Mouse (Mus musculus) midbrain, embryonic 11.5 days (tissue): ENCODE measurements at regions not wholly inside any gene's neighbourhood (a gene's known extent, or its start where the extent isn't known, plus 50 kb on each side); places are given as distances from the start of the nearest gene placed in this dataset.
A peak's percentile ranks its signal among the peaks of the same experiment; 100 is the strongest.

Experiments
- ATAC-seq: fragments of 200-750 bp; cut with Nextera tagmentation; 2 replicates; pipeline ENCODE4 v1.8.0; 2017; ENCODE audit warnings: moderate TSS enrichment, moderate library complexity; ENCODE audit not compliant: low FRiP score
- DNase-seq: peaks from one replicate; pipeline ENCODE4 v3.0.0; 2015; ENCODE audit warnings: low spot score; ENCODE audit errors: missing footprints
- H3K27ac ChIP-seq: fragments of 300-500 bp; sonication (generic); 2 replicates; pipeline ENCODE4 v1.5.1; 2014; ENCODE audit warnings: low read depth, low read length
- H3K27me3 ChIP-seq: fragments of 300-500 bp; sonication (generic); 2 replicates; pipeline ENCODE4 v1.6.1; 2014; ENCODE audit warnings: mild to moderate bottlenecking, low read length, moderate library complexity, mixed read lengths; ENCODE audit not compliant: control insufficient read depth, insufficient read depth
- H3K36me3 ChIP-seq: fragments of 300-500 bp; sonication (generic); 2 replicates; pipeline ENCODE4 v1.6.1; 2014; ENCODE audit warnings: mild to moderate bottlenecking, low read length, moderate library complexity, mixed read lengths; ENCODE audit not compliant: control insufficient read depth, insufficient read depth
- H3K4me1 ChIP-seq: fragments of 300-500 bp; sonication (generic); 2 replicates; pipeline ENCODE4 v1.6.1; 2014; ENCODE audit warnings: low read length; ENCODE audit not compliant: control insufficient read depth, insufficient read depth
- H3K4me2 ChIP-seq: fragments of 300-500 bp; sonication (generic); 2 replicates; pipeline ENCODE4 v1.6.1; 2014; ENCODE audit warnings: mild to moderate bottlenecking, moderate library complexity
- H3K4me3 ChIP-seq: fragments of 300-500 bp; sonication (generic); 2 replicates; pipeline ENCODE4 v1.5.1; 2014; ENCODE audit warnings: low read depth, low read length
- H3K9ac ChIP-seq: fragments of 300-500 bp; sonication (generic); 2 replicates; pipeline ENCODE4 v1.6.1; 2014; ENCODE audit warnings: low read length
- H3K9me3 ChIP-seq: fragments of 300-500 bp; sonication (generic); 2 replicates; pipeline ENCODE4 v1.6.1; 2016; ENCODE audit warnings: low read length; ENCODE audit not compliant: control insufficient read depth
- WGBS: fragments of 180-500 bp; shearing (Covaris S2); extraction: QIAGEN DNeasy Blood & Tissue Kit; methylation state at CpG from one replicate; pipeline ENCODE4 v1.1.7; 2014; 5-methylcytosine and 5-hydroxymethylcytosine counted together

DNA sequence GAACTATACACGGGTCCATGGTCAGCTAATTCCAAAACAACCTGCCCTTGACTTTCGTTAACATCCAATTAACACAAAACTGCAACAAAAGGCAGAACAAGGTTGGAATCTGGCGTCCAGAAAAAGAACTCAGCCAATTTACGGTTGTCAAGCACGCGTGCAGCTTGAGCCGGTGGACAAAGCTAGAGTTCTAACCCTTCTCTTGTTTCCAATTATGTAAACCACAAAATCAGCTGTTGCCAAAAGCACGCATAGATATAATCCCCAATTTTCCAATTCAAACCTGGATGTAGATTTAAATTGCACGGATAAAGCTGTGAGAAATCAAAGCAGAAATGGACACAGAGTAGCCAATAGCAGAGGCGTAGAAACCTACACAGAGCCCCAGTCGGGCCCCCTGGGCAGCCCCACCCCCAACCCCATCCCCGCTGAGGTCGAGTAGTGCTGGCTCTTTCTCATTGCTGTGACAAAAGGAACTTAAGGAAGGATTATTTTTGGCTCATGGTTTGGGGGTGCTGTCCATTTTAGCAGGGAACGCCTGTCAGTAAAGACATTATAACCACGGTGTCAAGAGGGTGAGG, 149.0 kb upstream of the Jarid2 start:
- Histone ChIP-seq H3K27me3 (peaks cover 3% of the 10 kb centered on the region; the same call in 1 of the 2 replicates), H3K36me3 (no peaks in the 10 kb centered on the region), H3K9ac (no peak overlapping the region), H3K4me3 (no peak overlapping the region), H3K9me3 (peaks cover 6% of the 10 kb centered on the region; the same call in 1 of the 2 replicates), H3K4me2 (no peak overlapping the region), H3K27ac (no peak overlapping the region), H3K4me1 (peaks cover 16% of the 10 kb centered on the region)
- ATAC-seq: no peak
- 54% methylated on average over 15 of the region's 15 CpGs for WGBS
- DNase-seq: peak; percentile 82

DNA sequence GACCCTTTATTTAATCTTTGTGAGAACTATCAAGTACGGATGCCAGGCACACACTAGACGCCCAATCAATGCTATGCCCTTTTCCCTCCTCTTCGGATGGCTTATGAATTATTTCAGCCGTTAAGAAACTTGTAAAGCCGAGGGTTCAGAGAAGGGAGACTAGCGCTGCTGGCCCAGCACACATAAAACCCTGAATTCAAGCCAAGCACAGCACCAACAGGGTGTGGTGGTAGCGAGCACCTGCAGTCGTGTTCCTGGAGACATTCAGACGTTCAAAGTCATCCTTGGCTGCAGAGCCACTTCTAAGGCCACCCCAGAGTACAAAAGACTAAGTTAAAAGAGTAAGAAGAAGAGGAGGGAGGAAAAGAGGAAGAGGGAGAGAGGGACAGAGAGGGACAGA, 148.5 kb upstream of the Jarid2 start:
- no peak overlapping the region for H3K9ac ChIP-seq

DNA sequence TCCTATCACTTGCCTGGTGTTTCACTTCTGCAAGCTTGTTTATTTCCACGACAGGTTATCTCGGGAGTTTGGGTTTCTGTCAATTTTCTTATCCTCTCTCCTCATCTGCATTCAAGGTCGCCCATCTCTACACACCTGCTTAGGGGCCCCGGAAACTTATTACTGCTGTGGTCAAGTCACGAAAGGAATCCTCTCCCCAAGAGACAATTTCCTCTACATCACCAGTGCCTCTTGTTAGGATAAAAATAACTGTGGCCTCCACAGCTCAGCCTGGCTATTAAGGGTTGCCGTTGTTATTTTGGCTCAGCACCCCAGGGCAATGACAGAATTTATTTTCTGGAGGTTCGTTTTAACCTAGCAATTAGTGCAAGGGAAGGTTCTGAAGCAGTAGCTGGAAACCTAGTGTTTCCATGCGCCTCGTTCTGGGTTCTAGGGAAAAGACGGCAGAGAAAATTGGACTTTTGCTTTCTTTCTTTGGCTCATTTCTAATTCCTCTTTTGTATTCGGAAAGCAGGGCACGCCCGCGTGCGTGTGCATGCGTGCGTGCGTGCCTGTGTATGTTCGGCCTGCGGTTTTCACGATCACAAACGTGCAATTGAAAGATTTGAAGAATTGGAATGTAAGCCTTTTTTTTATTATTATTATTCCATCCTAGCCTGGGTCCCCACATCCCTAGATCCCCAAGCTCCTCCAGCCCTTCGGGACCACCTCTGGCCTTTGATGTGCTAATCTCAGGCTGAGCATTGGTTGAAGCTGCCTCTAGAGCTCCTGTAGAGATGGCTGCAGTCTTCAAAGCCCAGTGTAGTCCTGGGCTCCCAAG, 147.1 kb upstream of the Jarid2 start:
- Histone ChIP-seq H3K9ac (peak overlapping the region; percentile 24; the same call in 1 of the 2 replicates), H3K27ac (no peak overlapping the region; the same call in 1 of the 2 replicates), H3K36me3 (no peaks in the 10 kb centered on the region), H3K9me3 (peaks cover 6% of the 10 kb centered on the region; the same call in 1 of the 2 replicates), H3K27me3 (peaks cover 3% of the 10 kb centered on the region; the same call in 1 of the 2 replicates), H3K4me3 (peak overlapping the region; percentile 3; the same call in 1 of the 2 replicates), H3K4me1 (peaks cover 16% of the 10 kb centered on the region), H3K4me2 (peak overlapping the region; percentile 37)
- 18% methylated on average over 23 of the region's 23 CpGs for WGBS
- DNase-seq: peak; percentile 91
- ATAC-seq: no peak

More for the DNA sequence above, 148.5 kb upstream of the Jarid2 start:
- Histone ChIP-seq H3K27ac (no peak overlapping the region), H3K27me3 (peaks cover 3% of the 10 kb centered on the region; the same call in 1 of the 2 replicates), H3K4me3 (no peak overlapping the region), H3K36me3 (no peaks in the 10 kb centered on the region), H3K4me1 (peaks cover 16% of the 10 kb centered on the region), H3K4me2 (no peak overlapping the region), H3K9me3 (peaks cover 6% of the 10 kb centered on the region; the same call in 1 of the 2 replicates)
- DNase-seq (no peak), ATAC-seq (no peak)
- 48% methylated on average over 9 of the region's 9 CpGs for WGBS

DNA sequence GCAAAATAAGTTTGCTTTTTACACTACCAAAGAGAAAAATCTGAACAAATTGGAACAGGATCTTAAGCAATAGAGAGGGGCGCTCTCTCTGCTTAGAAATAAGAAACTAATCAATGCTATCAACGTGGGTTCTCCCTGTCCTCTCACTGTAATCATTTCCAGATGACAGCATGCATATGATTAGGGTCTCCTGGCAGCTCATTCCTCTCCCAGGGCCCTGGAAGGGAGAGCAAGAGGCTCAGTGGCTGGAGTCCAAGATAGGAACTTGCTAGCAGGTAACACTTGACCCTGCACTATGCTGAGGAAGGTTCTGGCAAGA, 146.5 kb upstream of the Jarid2 start:
- ATAC-seq (no peak), DNase-seq (no peak)

DNA sequence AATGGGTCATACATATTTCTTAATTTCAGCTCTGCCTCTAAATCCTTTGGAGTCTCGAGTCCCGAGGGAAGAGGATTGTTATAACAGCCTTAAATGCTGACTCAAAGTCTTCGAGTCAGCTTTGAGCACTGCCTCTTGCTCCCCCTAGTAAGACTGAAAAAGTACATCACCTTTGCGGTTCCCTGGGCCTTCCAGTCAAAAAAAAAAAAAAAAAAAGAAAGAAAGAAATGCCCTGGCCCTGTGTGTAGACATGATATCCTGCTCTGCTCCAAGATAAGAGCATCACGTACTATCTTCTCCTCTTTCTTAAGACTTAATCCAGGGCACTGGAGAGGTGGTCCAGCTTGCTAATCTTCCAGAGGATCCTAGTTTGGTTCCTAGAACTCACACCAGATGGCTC, 145.7 kb upstream of the Jarid2 start:
- H3K9ac ChIP-seq: no peak overlapping the region
- no peaks in the 10 kb centered on the region for H3K36me3 ChIP-seq
- H3K27ac ChIP-seq: no peak overlapping the region
- WGBS: 66% methylated on average over 5 of the region's 5 CpGs
- peaks cover 5% of the 10 kb centered on the region; the same call in 1 of the 2 replicates for H3K9me3 ChIP-seq
- H3K27me3 ChIP-seq: peaks cover 3% of the 10 kb centered on the region; the same call in 1 of the 2 replicates
- no peak for DNase-seq
- peaks cover 16% of the 10 kb centered on the region for H3K4me1 ChIP-seq
- H3K4me2 ChIP-seq: no peak overlapping the region
- no peak overlapping the region for H3K4me3 ChIP-seq
- ATAC-seq: no peak

More for the DNA sequence above, 146.5 kb upstream of the Jarid2 start:
- Histone ChIP-seq H3K27me3 (peaks cover 3% of the 10 kb centered on the region; the same call in 1 of the 2 replicates), H3K9me3 (peaks cover 6% of the 10 kb centered on the region; the same call in 1 of the 2 replicates), H3K4me2 (peak overlapping the region; percentile 37), H3K36me3 (no peaks in the 10 kb centered on the region), H3K27ac (no peak overlapping the region), H3K4me1 (peaks cover 16% of the 10 kb centered on the region), H3K4me3 (no peak overlapping the region; the same call in 1 of the 2 replicates), H3K9ac (no peak overlapping the region)
- WGBS: 16% methylated on average over 2 of the region's 2 CpGs

DNA sequence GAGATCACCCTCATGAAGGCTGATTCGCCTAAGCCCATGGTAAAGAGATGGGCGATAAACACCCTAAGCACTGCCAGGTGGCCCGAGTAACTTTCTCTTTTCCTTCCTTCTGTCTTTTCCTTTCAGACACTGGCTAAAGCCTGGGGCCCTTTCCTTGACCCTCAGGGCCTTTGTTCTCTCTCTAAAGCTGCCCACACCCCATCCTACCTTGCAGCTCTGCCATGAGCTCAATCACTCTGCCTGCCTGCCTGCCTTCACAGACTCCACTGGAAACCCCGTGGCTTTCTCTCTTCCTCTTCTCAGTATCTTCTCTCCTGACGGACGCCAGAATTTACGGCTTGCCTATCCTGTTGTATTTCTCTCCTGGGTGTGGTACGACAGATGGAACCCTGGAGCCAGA, 145.1 kb upstream of the Jarid2 start:
- H3K27ac ChIP-seq: no peak overlapping the region
- WGBS: 29% methylated on average over 8 of the region's 8 CpGs
- no peak for DNase-seq

DNA sequence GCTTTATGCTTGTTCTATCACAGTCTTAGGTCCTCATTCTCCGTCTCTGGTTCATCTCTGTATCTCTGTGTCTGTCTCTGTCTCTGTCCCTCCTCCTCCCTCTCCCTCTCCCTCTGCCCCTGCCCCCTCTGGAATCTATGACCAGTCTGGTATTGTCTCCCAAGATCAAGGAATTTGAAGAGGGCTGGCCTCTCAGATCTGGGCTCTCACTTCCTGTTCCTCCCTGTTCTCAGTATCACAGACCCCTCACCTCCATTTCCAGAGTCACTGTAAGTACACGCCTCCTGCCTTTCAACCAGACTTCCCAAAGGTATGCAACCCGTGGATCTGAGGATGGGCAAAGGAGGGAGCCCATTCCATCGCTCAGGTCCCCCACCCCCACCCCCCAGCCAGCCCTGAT, 144.7 kb upstream of the Jarid2 start:
- ATAC-seq (no peak), DNase-seq (no peak)
- Histone ChIP-seq H3K9ac (no peak overlapping the region), H3K27me3 (peaks cover 3% of the 10 kb centered on the region; the same call in 1 of the 2 replicates), H3K4me2 (no peak overlapping the region), H3K36me3 (no peaks in the 10 kb centered on the region), H3K27ac (no peak overlapping the region), H3K9me3 (no peaks in the 10 kb centered on the region), H3K4me1 (peaks cover 16% of the 10 kb centered on the region), H3K4me3 (no peak overlapping the region)
- 47% methylated on average over 4 of the region's 4 CpGs for WGBS

More for the DNA sequence above, 145.1 kb upstream of the Jarid2 start:
- Histone ChIP-seq H3K9me3 (no peaks in the 10 kb centered on the region; the same call in 1 of the 2 replicates), H3K4me3 (no peak overlapping the region), H3K36me3 (no peaks in the 10 kb centered on the region), H3K4me1 (peaks cover 16% of the 10 kb centered on the region), H3K4me2 (no peak overlapping the region), H3K9ac (no peak overlapping the region), H3K27me3 (peaks cover 3% of the 10 kb centered on the region; the same call in 1 of the 2 replicates)
- ATAC-seq: no peak

DNA sequence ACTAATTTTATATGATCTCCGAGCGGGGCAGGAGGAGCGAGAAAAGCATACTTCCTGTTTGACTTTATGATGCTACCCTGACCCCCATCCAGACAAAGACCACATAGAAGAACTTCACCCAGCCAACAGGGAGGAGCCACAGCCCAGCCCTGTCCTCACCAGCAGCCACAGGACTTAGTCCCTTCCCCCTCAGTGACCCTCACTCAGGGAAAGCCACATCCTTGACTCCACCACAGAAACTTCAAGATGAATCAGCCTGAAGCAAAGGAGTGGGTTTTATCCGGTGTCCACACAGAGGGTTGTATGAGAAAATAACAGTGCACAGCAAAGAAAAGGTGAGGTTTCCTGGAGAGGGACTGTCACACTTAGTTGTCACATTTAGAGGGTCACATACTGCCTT, 141.4 kb upstream of the Jarid2 start:
- H3K36me3 ChIP-seq: no peaks in the 10 kb centered on the region
- no peak overlapping the region for H3K9ac ChIP-seq

DNA sequence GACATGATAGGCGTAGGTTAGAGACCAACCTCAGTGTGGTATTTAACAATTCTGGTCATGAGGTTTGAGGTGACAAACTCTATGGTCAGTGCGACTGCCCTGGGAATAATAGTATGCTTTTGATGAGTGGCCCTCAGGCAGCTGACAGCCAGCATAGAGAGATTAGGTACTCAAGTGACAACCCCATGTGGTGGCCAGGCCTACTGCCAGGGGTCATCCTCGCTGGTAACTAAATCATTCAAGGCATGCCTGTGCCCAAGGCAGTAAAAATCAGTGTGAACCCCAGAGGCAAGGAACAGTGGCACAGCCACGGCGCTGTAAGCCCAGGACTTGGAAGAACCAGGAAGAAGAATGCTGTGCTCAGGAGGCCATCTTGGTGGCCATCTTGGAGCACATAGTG, 134.6 kb upstream of the Jarid2 start:
- no peak for DNase-seq
- Histone ChIP-seq H3K4me3 (no peak overlapping the region), H3K27ac (no peak overlapping the region), H3K4me2 (no peak overlapping the region), H3K27me3 (no peaks in the 10 kb centered on the region), H3K9me3 (no peaks in the 10 kb centered on the region), H3K9ac (no peak overlapping the region), H3K4me1 (no peaks in the 10 kb centered on the region), H3K36me3 (no peaks in the 10 kb centered on the region)
- WGBS: 89% methylated on average over 5 of the region's 5 CpGs
- ATAC-seq: no peak

More for the DNA sequence above, 141.4 kb upstream of the Jarid2 start:
- Histone ChIP-seq H3K4me1 (peaks cover 7% of the 10 kb centered on the region), H3K27ac (no peak overlapping the region), H3K4me2 (no peak overlapping the region), H3K9me3 (no peaks in the 10 kb centered on the region), H3K4me3 (no peak overlapping the region), H3K27me3 (peaks cover 3% of the 10 kb centered on the region; the same call in 1 of the 2 replicates)
- DNase-seq (no peak), ATAC-seq (no peak)
- WGBS: 83% methylated on average over 4 of the region's 4 CpGs
